Mouse (Mus musculus) layer of hippocampus, adult 2 months (tissue): ENCODE measurements around the gene Siah1a. TPM values are rescaled to one million over a fixed set of nuclear protein-coding genes. Genes with fewer than 3 reads are reported as not detected.

Experiments used
- DNase-seq, 2 experiments: peaks; one replicate each; pipeline ENCODE4 v3.0.0; 2022; ENCODE audit warnings: low spot score in 2 of 2
- H3K27ac ChIP-seq: fragments of 200-600 bp; 2 replicates; pipeline ENCODE4 v1.8.1; 2022
- H3K4me3 ChIP-seq: fragments of 200-600 bp; 2 replicates; pipeline ENCODE4 v1.8.1; 2022; ENCODE audit warnings: mild to moderate bottlenecking
- CTCF ChIP-seq: fragments of 200-600 bp; conservative IDR thresholded peaks from 2 replicates; pipeline ENCODE4 v1.8.1; 2022; ENCODE audit warnings: antibody characterized with exemption, mild to moderate bottlenecking, moderate library complexity
- long read RNA-seq, 2 experiments: library from polyadenylated mRNA; stranded (forward); transcript quantifications; one replicate each; pipeline ENCODE4 v2.0.0; 2021; ENCODE audit warnings: borderline mapping rate in 2 of 2
- total RNA-seq, 2 experiments: library from RNA; stranded (reverse); gene quantifications; 2 replicates each; pipeline ENCODE4 v1.2.3; 2021

Siah1a gene
- total RNA-seq, result 10 to 100 TPM; 31.8 to 35.8 TPM
- long read RNA-seq, experiment 1, transcript Siah1a-201 (2 exons, 1,968 nt), result major isoform, 23 of 24 reads
- long read RNA-seq, experiment 1, partial matches to known transcripts, result 0 of 24 reads
- long read RNA-seq, experiment 1, other reads (novel, unspliced or antisense), result 1 of 24 reads
- long read RNA-seq, experiment 2, transcript Siah1a-201 (2 exons, 1,968 nt), result major isoform, 63 of 68 reads
- long read RNA-seq, experiment 2, partial matches to known transcripts, result 0 of 68 reads
- long read RNA-seq, experiment 2, other reads (novel, unspliced or antisense), result 5 of 68 reads

DNA sequence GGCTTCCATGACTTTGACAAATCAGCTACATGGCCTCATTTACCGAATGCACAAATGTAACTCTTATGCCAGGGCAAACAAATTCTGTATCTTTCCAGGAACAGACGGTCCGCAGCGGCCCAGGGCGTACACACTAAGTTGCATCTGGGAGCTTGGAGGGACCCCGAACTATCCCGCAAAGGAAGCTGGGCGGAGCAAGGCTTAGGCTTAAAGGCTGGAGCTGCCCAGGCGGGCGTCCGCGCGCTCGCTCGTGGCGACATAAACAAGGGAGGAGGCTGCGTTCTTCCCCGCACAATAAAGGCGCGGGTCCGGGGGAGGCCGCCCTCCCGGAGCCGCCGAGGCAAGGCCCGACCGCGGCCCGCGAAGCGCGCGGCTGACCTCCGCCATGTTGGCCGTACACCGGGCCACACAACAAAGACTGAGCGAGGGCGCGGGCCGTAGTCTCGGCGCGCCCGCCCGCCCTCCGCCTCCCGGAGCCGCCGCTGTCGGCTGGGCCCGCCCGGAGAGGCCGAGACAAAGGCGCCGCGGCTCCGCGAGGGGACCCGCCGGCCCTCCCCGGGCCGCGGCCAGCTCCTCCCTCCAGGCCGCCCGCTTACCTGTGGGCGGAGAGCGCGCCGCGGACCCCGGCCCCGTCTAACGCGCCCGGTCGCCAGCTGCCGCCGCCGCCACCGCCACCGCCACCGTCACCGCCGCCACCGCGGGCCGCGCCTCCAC is at the start of gene Siah1a, which contains the start of gene Gm10638:
TSS of gene Siah1a (minus strand) at position 714 of the 714 bp plus-strand sequence.
TSS of gene Gm10638 (plus strand) at position 479 of the 714 bp plus-strand sequence.
- no peak for TF ChIP-seq CTCF

DNA sequence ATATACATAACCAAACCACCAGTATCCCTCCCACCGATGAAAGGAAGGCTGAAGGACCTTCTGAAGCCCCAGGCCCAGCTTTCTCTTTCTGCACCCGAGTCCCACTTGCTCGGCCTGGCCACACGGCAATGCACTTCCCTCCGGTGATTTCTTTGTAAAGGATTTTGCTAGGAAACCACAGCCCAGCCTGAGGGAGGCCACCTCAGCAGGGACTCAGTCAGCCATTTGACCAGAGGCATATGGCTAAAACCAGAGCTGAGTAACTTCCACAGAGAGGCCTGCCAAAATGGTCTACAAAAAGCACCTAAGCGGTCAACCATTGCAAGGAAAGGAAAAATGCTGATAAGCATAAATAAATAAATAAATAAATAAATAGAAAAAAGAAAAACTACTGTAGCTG is 49.0 kb upstream of the Siah1a start:
- no peak for DNase-seq
- TF ChIP-seq CTCF, result no peak

More for the DNA sequence above, at the start of gene Siah1a, which contains the start of gene Gm10638:
- peak; percentile 43 to 48 for DNase-seq
- H3K4me3 ChIP-seq, result peak within 1 kb of the TSS; percentile 92
- H3K27ac ChIP-seq, result peak within 1 kb of the TSS; percentile 99

DNA sequence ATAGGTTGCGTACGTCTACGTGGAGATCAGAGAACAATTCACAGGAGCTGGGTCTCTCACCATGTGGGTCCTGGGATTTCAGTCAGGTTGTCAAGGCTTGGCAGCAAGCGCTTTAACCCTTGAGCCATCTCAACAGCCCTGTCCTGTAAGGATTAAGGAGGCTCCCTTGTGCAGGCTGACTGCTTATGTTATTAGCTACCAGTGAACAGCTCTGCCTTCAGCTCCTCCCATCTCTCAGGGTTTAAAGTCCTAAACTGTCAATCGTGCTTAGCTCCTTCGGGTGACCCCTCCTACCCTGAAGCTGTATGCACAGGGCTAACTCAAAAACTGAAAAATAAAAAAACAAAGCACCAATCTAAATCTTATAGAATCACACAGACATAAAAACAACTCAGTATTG is 45.8 kb upstream of the Siah1a start:
- no peak for DNase-seq
- H3K27ac ChIP-seq, result no peak overlapping the region
- no peak overlapping the region for H3K4me3 ChIP-seq
- no peak for TF ChIP-seq CTCF

More for the DNA sequence above, 49.0 kb upstream of the Siah1a start:
- no peak overlapping the region for H3K4me3 ChIP-seq
- no peak overlapping the region for H3K27ac ChIP-seq

DNA sequence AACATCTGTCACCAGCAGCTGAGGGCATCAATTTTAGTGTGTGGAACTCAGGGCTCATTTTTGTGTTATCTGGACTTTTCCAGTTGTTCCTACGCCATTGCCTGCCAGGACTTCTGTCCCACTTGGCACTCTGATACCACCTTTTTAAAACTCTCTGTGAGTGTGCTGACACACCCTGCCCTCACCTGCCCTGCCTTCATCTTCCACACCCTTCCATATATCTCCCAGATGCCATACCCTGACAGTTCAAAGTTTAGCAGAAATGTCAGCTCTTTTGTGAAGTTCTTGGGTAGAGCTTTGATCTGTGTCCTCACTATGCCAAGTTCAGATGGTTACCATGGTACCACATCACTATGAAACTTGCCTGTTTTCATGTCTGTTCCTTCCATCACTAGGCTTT is 43.8 kb upstream of the Siah1a start:
- no peak overlapping the region for H3K4me3 ChIP-seq
- DNase-seq, result no peak
- TF ChIP-seq CTCF, result no peak
- no peak overlapping the region for H3K27ac ChIP-seq

DNA sequence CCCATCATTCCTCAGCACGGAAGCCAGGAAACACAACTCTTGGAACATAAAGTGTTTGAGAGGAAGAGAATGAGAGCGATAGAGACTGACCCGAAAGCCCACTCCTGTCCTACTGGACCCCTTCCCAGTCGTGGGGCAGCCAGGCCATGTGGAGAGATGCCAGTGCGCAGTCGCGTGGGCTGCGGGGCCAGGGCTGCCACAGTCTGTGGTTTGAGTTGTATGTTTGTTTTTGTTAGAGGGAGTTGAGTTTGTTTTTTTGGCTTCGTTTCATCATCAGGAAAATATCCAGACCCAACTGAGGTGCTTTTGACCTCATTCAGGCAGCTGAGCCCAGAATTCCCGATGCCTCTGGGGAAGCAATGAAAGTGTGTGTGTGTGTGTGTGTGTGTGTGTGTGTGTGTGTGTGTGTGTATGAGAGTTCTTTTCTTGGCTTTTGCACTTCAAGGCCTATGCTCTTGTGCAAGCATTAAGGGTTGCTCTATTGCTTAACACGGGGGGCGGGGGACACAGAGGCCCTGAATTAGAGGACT is 42.2 kb upstream of the Siah1a start:
- peak overlapping the region; percentile 13; the same call in 1 of the 2 replicates for H3K4me3 ChIP-seq
- TF ChIP-seq CTCF, result no peak
- no peak for DNase-seq
- H3K27ac ChIP-seq, result peak overlapping the region; percentile 46; the same call in 1 of the 2 replicates

DNA sequence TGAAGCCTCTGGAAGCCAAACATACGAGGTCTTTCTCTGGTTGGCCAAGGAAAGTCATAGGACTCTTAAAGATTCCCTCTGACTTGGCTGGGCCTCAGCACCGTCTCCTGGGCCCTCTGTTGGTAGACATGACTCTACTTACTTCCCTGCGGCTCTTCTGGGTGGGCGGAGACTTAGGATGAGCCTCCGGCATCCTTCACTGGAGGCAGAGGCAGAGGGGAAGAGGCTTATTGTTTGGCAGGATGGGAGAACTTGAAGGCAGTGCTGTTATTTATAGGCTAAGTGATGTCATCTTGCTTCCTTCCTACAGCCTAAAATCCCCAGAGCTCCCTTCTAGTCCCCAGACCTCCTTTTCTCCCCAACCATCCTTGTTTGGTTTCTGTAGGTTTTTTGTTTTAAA is 40.8 kb upstream of the Siah1a start:
- DNase-seq, result no peak
- TF ChIP-seq CTCF, result no peak
- Histone ChIP-seq H3K27ac (no peak overlapping the region), H3K4me3 (no peak overlapping the region)

DNA sequence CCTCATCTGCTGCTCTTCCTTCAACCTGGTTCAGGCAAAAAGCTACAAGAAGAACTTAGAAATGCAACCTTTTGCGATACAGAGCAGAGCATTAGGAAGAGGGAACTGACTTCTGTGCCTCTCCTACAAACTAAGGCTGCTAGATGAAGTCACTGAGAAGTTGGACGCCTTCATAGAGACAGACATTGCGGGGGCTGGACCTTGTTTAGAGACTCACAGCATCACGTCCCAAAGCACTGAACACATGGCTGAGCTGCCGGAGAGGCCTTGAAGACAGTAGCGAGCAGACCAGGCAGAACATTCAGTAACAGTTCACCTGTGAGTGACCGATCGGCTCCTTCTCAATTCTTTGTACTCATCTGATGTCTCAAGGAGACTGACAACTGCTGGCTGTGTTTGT is 35.4 kb upstream of the Siah1a start:
- no peak overlapping the region for H3K4me3 ChIP-seq
- no peak overlapping the region for H3K27ac ChIP-seq
- peak; percentile 27 to 38 for DNase-seq
- no peak for TF ChIP-seq CTCF

DNA sequence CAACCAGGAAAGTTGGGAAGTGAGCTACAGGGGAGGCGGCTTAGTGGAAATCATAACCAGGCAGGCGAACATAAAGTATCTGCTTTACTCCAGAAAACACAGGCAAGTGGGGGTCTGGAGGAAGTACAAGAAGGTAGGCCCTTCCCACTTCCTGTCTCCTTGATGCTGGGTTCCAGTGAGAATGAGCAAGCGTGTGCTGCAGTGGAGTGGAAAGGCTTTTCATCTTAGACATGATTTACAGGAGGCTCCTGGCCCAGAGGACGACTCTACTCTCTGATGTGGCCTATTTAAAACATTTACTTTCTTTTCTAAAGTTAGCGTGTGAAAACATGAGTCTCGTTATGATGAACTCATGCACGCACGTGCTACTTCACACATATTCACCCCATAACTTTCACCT is 33.5 kb upstream of the Siah1a start:
- no peak for TF ChIP-seq CTCF
- no peak overlapping the region for H3K4me3 ChIP-seq
- no peak overlapping the region for H3K27ac ChIP-seq
- DNase-seq, result no peak

DNA sequence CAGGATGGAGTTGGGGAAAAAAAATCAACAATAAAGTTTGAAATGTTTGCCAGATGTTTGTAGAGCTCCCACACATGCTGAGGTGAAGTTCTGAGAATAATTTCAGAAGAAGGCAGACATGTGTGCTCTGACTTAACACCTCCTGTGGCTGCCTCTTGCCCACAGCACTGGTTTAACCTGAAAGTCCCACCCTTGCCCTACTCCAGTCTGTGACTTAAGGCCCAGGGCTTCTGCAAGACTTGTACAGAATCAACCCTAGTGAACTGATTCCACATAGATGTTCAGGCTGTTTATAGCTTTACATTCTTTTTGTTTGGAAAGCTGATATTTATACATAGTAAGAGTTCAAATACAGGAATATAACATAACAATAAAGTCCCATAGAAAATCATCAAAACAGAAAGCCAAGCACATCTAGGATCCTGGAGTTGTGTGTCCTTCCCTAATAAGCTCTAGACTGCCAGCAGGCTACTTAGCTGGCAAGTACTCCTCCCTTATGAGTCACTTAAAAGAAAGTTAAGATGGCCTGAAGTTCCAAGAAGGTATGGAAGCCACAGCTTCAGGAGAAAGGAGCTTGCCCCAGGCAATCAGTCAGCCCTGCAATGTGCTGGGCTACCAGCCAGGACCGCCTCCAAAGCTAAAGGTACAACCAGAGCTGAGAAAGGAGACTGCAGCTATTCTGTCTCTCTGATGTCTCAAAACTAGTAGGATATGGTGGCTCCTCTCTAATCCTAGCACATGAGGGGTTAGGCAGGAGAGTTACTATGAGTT is 24.4 kb upstream of the Siah1a start:
- no peak for DNase-seq
- no peak overlapping the region for H3K27ac ChIP-seq
- H3K4me3 ChIP-seq, result no peak overlapping the region
- no peak for TF ChIP-seq CTCF

DNA sequence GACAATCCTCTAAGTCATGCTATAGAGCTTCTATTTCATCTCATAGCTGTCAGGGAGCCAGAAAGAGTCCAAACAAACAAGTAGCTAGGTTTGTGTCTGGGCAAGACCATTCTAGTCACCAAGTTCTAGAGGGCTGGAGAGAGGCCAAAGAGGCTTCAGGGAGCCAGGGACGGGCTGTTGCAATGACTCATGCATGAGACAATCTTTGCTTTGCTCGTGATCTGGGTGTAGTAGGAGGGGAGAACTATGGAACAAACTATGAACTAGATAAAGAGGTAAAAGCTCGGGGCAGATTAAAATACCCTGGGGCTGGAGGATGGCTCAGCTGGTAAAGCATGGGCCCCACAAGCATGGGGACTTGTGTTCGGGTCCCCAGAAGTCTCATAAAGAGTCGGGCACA is 22.8 kb upstream of the Siah1a start:
- H3K4me3 ChIP-seq, result no peak overlapping the region
- no peak for DNase-seq
- peak overlapping the region; percentile 81 for H3K27ac ChIP-seq
- TF ChIP-seq CTCF, result no peak

DNA sequence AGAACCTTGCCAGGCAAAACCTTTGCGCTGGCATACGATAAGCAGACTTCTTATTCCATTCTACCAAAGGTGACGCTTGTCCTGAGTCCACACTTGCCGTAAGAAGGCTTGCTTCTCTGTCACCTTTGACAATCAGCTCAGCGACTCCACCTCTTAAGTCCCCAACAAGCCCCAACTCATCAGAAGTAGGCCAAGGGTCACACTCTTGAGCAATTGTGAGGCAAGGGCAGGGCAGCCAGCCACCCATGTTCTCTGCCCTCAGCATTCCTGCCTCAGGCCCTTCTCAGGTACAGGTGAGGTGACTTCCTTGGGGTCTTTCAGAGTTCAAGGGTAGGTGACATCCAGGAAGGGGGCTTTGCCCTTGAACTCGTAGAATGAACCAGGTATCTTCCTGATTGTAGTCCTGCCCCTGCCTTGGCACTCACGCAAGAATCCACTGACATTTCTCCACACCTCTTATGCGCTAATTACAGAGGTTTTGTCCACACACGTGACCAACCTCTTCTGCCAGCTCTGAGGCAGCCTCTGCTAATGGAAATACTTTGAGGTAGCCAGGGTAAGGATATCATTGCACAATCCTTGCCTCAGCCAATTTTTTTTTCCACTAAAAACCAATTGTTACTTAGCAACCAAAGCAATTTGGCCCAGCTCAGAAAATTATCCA is 20.9 kb upstream of the Siah1a start:
- DNase-seq, result peak in 1 of 2 experiments; percentile 32
- TF ChIP-seq CTCF, result no peak
- Histone ChIP-seq H3K27ac (peak overlapping the region; percentile 81), H3K4me3 (no peak overlapping the region)

DNA sequence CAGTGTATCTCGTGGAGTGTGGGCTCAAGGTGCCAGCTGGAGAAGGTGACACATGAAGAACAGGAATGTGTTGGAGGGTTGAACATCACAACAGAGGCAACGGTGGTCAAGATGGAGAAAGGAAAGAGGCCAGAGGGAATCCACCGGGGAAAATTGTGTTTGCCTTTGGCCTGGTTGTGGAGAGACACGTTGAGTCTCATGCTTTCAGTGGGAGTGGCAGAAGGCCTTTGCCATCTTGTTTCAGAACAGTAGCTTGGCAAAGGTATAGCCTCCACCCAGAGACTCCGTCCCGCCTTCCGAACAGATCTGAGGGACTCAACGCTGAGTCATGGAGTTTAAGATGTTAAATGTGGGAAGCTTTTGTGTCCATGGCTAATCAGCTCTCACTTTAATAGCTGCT is 19.9 kb upstream of the Siah1a start:
- no peak overlapping the region for H3K4me3 ChIP-seq
- no peak for DNase-seq
- H3K27ac ChIP-seq, result no peak overlapping the region
- no peak for TF ChIP-seq CTCF
